Mouse (Mus musculus) E14TG2a.4 (cell line): ENCODE data around the gene Gpatch8.

Source experiments
- H3K27me3 ChIP-seq: 2 replicates; pipeline ENCODE4 v1.6.1; 2014; ENCODE audit warnings: low read length, control low read depth; ENCODE audit not compliant: insufficient read depth
- H3K36me3 ChIP-seq: 2 replicates; pipeline ENCODE4 v1.6.1; 2014; ENCODE audit warnings: low read length, control low read depth; ENCODE audit not compliant: insufficient read depth
- H3K4me1 ChIP-seq: replicated peaks from 2 replicates; pipeline ENCODE4 v1.6.1; 2014; ENCODE audit warnings: low read depth, low read length, control low read depth
- H3K4me3 ChIP-seq: replicated peaks from 2 replicates; pipeline ENCODE4 v1.5.1; 2014; ENCODE audit warnings: mild to moderate bottlenecking, low read length
- H3K9me3 ChIP-seq: 2 replicates; pipeline ENCODE4 v1.6.1; 2014; ENCODE audit warnings: low read length, control low read depth
- CTCF ChIP-seq: conservative IDR thresholded peaks from 2 replicates; pipeline ENCODE4 v1.5.1; 2014; ENCODE audit warnings: low read length
- NANOG ChIP-seq: IDR thresholded peaks from 2 replicates; pipeline ENCODE4 v1.6.1; 2014; ENCODE audit warnings: borderline replicate concordance, low read length, mixed read lengths
- POU5F1 ChIP-seq: IDR thresholded peaks from 2 replicates; pipeline ENCODE4 v1.6.1; 2014; ENCODE audit warnings: low read length, borderline replicate concordance

Gpatch8 gene

GRCm38 (mm10) chr11:102576050-102576754 lies 20.0 kb upstream of the Gpatch8 start:
- no peak for TF ChIP-seq POU5F1
- no peak for TF ChIP-seq NANOG
- Histone ChIP-seq H3K9me3 (no peaks in the 10 kb centered on the region), H3K27me3 (no peaks in the 10 kb centered on the region), H3K4me3 (no peak overlapping the region), H3K4me1 (peaks cover 67% of the 10 kb centered on the region), H3K36me3 (no peaks in the 10 kb centered on the region)

- peaks cover 56% of the 10 kb centered on the region for H3K4me1 ChIP-seq
- H3K9me3 ChIP-seq, result no peaks in the 10 kb centered on the region
- no peak overlapping the region for H3K4me3 ChIP-seq
- H3K27me3 ChIP-seq, result no peaks in the 10 kb centered on the region
- TF ChIP-seq NANOG (no peak), CTCF (no peak), POU5F1 (no peak)
- H3K36me3 ChIP-seq, result no peaks in the 10 kb centered on the region
Measured at GRCm38 (mm10) chr11:102575034-102575433, 18.8 kb upstream of the Gpatch8 start.

- no peak for TF ChIP-seq POU5F1
- no peak for TF ChIP-seq NANOG
- TF ChIP-seq CTCF, result peak; percentile 76
- Histone ChIP-seq H3K4me3 (peak overlapping the region; percentile 46), H3K4me1 (peaks cover 37% of the 10 kb centered on the region), H3K27me3 (no peaks in the 10 kb centered on the region), H3K9me3 (no peaks in the 10 kb centered on the region), H3K36me3 (no peaks in the 10 kb centered on the region)
Measured at GRCm38 (mm10) chr11:102572866-102573663, 16.9 kb upstream of the Gpatch8 start.

GRCm38 (mm10) chr11:102568756-102569377 lies 12.7 kb upstream of the Gpatch8 start:
- Histone ChIP-seq H3K4me1 (peaks cover 9% of the 10 kb centered on the region; the same call in 1 of the 2 replicates), H3K4me3 (no peak overlapping the region), H3K27me3 (no peaks in the 10 kb centered on the region), H3K9me3 (no peaks in the 10 kb centered on the region), H3K36me3 (no peaks in the 10 kb centered on the region)
- TF ChIP-seq POU5F1 (no peak), NANOG (no peak), CTCF (no peak)

- Histone ChIP-seq H3K9me3 (no peaks in the 10 kb centered on the region), H3K4me1 (peaks cover 7% of the 10 kb centered on the region), H3K4me3 (no peak overlapping the region), H3K36me3 (no peaks in the 10 kb centered on the region), H3K27me3 (no peaks in the 10 kb centered on the region)
- TF ChIP-seq NANOG (no peak), CTCF (peak; percentile 97), POU5F1 (no peak)
Measured at GRCm38 (mm10) chr11:102568191-102568590, 12.0 kb upstream of the Gpatch8 start.

- no peak overlapping the region for H3K4me3 ChIP-seq
- H3K9me3 ChIP-seq, result no peaks in the 10 kb centered on the region
- TF ChIP-seq POU5F1 (no peak), CTCF (no peak), NANOG (no peak)
Measured at GRCm38 (mm10) chr11:102567723-102568122, 11.5 kb upstream of the Gpatch8 start.

GRCm38 (mm10) chr11:102567157-102567556 lies 11.0 kb upstream of the Gpatch8 start:
- Histone ChIP-seq H3K27me3 (no peaks in the 10 kb centered on the region), H3K9me3 (no peaks in the 10 kb centered on the region), H3K4me3 (no peak overlapping the region), H3K4me1 (peaks cover 16% of the 10 kb centered on the region), H3K36me3 (no peaks in the 10 kb centered on the region)
- TF ChIP-seq NANOG (no peak), CTCF (peak; percentile 46)

More at GRCm38 (mm10) chr11:102567723-102568122, 11.5 kb upstream of the Gpatch8 start:
- Histone ChIP-seq H3K4me1 (peaks cover 11% of the 10 kb centered on the region), H3K27me3 (no peaks in the 10 kb centered on the region), H3K36me3 (no peaks in the 10 kb centered on the region)

GRCm38 (mm10) chr11:102566290-102566689 lies 10.1 kb upstream of the Gpatch8 start:
- no peaks in the 10 kb centered on the region for H3K36me3 ChIP-seq
- no peaks in the 10 kb centered on the region for H3K9me3 ChIP-seq
- H3K4me3 ChIP-seq, result no peak overlapping the region
- TF ChIP-seq NANOG, result no peak
- no peak for TF ChIP-seq POU5F1
- no peak for TF ChIP-seq CTCF
- no peaks in the 10 kb centered on the region for H3K27me3 ChIP-seq
- peaks cover 24% of the 10 kb centered on the region for H3K4me1 ChIP-seq
